Mouse (Mus musculus) forebrain, embryonic 12.5 days (tissue): ENCODE results near the gene Sema7a. TPM values are rescaled to one million over a fixed set of nuclear protein-coding genes. Genes with fewer than 3 reads are reported as not detected.

Experiments
- ATAC-seq: fragments of 200-750 bp; cut with Nextera tagmentation; 2 replicates; pipeline ENCODE4 v1.8.0; 2017; ENCODE audit warnings: moderate TSS enrichment; ENCODE audit not compliant: low FRiP score
- H3K27ac ChIP-seq: fragments of 300-500 bp; sonication (generic); 2 replicates; pipeline ENCODE4 v1.5.1; 2016; ENCODE audit warnings: mild to moderate bottlenecking
- H3K27me3 ChIP-seq: fragments of 300-500 bp; sonication (generic); 2 replicates; pipeline ENCODE4 v1.6.1; 2016; ENCODE audit warnings: mild to moderate bottlenecking
- H3K36me3 ChIP-seq: fragments of 300-500 bp; sonication (generic); replicated peaks from 2 replicates; pipeline ENCODE4 v1.6.1; 2016; ENCODE audit warnings: mild to moderate bottlenecking
- H3K4me1 ChIP-seq: fragments of 300-500 bp; sonication (generic); 2 replicates; pipeline ENCODE4 v1.6.1; 2016
- H3K4me2 ChIP-seq: fragments of 300-500 bp; sonication (generic); 2 replicates; pipeline ENCODE4 v1.6.1; 2016; ENCODE audit warnings: mild to moderate bottlenecking, moderate library complexity
- H3K4me3 ChIP-seq: fragments of 300-500 bp; sonication (generic); replicated peaks from 2 replicates; pipeline ENCODE4 v1.5.1; 2016; ENCODE audit warnings: mild to moderate bottlenecking
- H3K9ac ChIP-seq: fragments of 300-500 bp; sonication (generic); 2 replicates; pipeline ENCODE4 v1.6.1; 2016; ENCODE audit warnings: mild to moderate bottlenecking
- H3K9me3 ChIP-seq: fragments of 300-500 bp; sonication (generic); 2 replicates; pipeline ENCODE4 v1.6.1; 2016
- WGBS: fragments of 180-500 bp; shearing (Covaris S2); methylation state at CpG from one replicate; pipeline ENCODE4 v1.1.7; 2016; 5-methylcytosine and 5-hydroxymethylcytosine counted together
- polyA plus RNA-seq: library from polyadenylated mRNA; unstranded; fragments of >200 nt; fragmentation: Nextera tagmentation; extraction: Ambion mirVana; gene quantifications from 2 replicates; pipeline ENCODE4 v1.2.1, GENCODE M21; 2016

The Sema7a gene
- polyA plus RNA-seq, 1 experiment from 2014 or later = 0.43 TPM

DNA sequence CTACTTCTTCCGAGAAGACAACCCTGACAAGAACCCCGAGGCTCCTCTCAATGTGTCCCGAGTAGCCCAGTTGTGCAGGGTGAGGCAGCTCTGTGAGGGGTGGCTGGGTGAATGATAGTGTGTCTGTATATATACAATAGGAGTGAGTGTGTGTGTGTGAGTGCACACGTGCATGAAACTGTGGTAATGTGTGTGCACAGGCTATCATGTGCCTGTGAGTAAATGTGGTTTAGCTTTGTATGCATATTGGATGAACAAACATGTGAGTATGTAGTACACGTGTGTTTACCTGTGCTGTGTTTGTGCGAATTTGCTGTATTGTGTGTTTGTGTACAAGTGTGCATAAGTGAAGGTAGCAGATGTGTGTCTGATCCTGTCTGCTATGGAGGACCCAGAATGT is 15.9 kb downstream of the Sema7a start:
- H3K4me3 ChIP-seq = no peak overlapping the region
- peaks cover 16% of the 10 kb centered on the region for H3K36me3 ChIP-seq
- no peak overlapping the region for H3K4me2 ChIP-seq
- no peak overlapping the region for H3K27ac ChIP-seq
- ATAC-seq = no peak
- peaks cover 11% of the 10 kb centered on the region for H3K4me1 ChIP-seq
- 0 out of 2 replicates have a peak, but pooled peaks cover 4% of the 10 kb centered on the region for H3K27me3 ChIP-seq
- H3K9ac ChIP-seq = no peak overlapping the region
- 94% methylated on average over 6 of the region's 6 CpGs for WGBS
- H3K9me3 ChIP-seq = no peaks in the 10 kb centered on the region

DNA sequence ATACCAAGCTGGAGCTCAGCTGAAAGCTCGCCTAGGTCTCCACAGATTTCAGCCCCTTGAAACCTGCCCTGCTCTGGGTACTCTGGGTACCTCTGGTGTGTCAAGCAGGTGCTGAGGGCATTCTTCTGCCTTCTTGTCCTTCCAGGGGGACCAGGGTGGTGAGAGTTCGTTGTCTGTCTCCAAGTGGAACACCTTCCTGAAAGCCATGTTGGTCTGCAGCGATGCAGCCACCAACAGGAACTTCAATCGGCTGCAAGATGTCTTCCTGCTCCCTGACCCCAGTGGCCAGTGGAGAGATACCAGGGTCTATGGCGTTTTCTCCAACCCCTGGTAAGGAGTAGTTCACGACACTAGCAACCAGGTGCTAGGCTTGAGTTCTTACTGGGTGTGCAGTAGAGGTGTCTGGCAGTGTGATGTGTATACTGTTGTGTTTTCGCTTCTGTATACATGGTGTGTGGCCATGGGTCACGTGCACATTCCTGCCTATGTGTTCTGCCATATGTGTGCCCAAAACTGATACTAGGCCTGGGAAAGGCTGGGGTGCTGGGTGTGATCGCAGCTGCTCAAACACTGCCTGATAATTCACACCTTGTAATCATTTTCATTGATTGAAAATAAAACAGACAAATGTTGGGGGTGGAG is 16.4 kb downstream of the Sema7a start:
- H3K36me3 ChIP-seq = peaks cover 16% of the 10 kb centered on the region
- WGBS = 87% methylated on average over 9 of the region's 9 CpGs
- no peak for ATAC-seq

GRCm38 (mm10) chr9:57956838-57957236 is 16.9 kb downstream of the Sema7a start:
- no peak overlapping the region for H3K4me2 ChIP-seq
- H3K27me3 ChIP-seq = 0 out of 2 replicates have a peak, but pooled peaks cover 4% of the 10 kb centered on the region
- no peak overlapping the region for H3K9ac ChIP-seq
- no peak overlapping the region for H3K27ac ChIP-seq
- ATAC-seq = no peak
- no peak overlapping the region for H3K4me3 ChIP-seq
- H3K9me3 ChIP-seq = no peaks in the 10 kb centered on the region
- peaks cover 16% of the 10 kb centered on the region for H3K36me3 ChIP-seq
- no peaks in the 10 kb centered on the region; the same call in none of the 2 replicates for H3K4me1 ChIP-seq
- WGBS = 83% methylated on average over 5 of the region's 5 CpGs

More for the DNA sequence above, 16.4 kb downstream of the Sema7a start:
- Histone ChIP-seq H3K4me1 (peaks cover 5% of the 10 kb centered on the region), H3K27me3 (0 out of 2 replicates have a peak, but pooled peaks cover 4% of the 10 kb centered on the region), H3K9me3 (no peaks in the 10 kb centered on the region), H3K27ac (no peak overlapping the region), H3K4me2 (no peak overlapping the region), H3K4me3 (no peak overlapping the region), H3K9ac (no peak overlapping the region)

- 63% methylated on average over 1 of the region's 1 CpGs for WGBS
- Histone ChIP-seq H3K4me3 (no peak overlapping the region), H3K4me1 (no peaks in the 10 kb centered on the region; the same call in 1 of the 2 replicates), H3K36me3 (peaks cover 16% of the 10 kb centered on the region), H3K9me3 (no peaks in the 10 kb centered on the region), H3K27me3 (0 out of 2 replicates have a peak, but pooled peaks cover 2% of the 10 kb centered on the region), H3K9ac (no peak overlapping the region), H3K4me2 (no peak overlapping the region), H3K27ac (no peak overlapping the region)
- no peak for ATAC-seq
Observed at GRCm38 (mm10) chr9:57958615-57959014, 18.7 kb downstream of the Sema7a start.

DNA sequence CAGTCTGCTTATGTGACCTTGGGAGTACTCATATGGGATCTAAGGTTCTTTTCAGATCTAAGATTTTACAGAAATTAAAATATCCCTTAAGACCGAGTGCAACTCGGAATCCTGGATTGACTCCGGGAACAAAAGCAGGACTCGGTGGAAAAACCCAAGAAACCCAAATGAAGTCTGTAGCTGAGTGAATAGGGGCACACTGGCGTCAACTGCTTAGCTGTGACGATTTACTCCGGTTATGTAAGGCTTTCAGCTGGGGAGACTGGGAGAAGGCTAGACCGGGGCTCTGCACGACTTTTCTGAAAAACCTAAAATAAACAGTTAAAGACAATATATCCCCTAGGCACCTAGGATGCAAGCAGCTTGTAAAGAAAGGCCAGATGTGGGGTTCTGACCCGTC is 19.5 kb downstream of the Sema7a start:
- ATAC-seq = no peak
- WGBS = 76% methylated on average over 10 of the region's 10 CpGs

DNA sequence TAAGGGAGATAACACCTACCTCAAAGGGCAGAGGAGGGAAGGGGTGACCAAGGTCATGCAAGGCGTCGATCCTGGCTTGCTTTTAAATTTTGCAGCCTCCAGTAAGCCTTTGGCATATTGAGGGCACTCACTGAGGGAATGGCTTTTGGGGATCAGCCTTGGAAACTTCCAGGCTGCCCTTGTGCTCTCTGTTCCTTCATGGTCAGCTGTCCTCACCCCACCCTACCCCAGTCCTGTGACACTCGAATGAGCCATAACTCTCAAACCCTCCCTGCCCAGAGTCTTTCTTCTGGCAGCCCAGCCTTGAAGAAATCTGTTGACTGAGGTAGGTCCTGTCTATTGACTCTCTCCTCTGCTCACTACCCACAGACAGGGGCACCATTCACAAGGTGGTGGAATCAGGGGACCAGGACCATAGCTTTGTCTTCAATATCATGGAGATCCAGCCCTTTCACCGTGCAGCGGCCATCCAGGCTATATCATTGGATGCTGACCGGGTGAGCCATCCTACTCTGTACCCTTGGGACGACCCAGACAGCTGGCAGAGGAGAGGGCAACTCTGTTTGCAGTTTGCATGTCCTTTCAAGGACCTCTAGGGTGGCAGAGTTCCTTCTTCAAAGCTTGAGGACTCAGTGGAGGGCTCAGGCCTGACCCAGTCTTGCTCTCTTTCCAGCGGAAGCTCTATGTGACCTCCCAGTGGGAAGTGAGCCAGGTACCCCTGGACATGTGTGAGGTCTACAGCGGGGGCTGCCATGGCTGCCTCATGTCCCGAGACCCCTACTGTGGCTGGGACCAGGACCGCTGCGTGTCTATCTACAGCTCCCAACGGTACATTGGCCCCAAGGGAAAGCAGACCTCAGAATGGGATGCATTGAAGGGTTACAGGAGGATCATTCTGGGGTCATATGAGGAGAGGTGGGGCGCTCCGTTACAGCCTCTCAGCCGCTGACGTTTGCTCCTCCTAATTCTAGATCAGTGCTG is 20.3 kb downstream of the Sema7a start:
- Histone ChIP-seq H3K9me3 (no peaks in the 10 kb centered on the region), H3K27me3 (no peaks in the 10 kb centered on the region), H3K4me3 (no peak overlapping the region), H3K27ac (no peak overlapping the region), H3K9ac (no peak overlapping the region), H3K4me1 (no peaks in the 10 kb centered on the region; the same call in none of the 2 replicates), H3K4me2 (no peak overlapping the region), H3K36me3 (peaks cover 16% of the 10 kb centered on the region)
- no peak for ATAC-seq
- 92% methylated on average over 17 of the region's 17 CpGs for WGBS

More for the DNA sequence above, 19.5 kb downstream of the Sema7a start:
- H3K36me3 ChIP-seq = peaks cover 16% of the 10 kb centered on the region
- H3K27me3 ChIP-seq = no peaks in the 10 kb centered on the region
- H3K9ac ChIP-seq = no peak overlapping the region
- no peaks in the 10 kb centered on the region; the same call in 1 of the 2 replicates for H3K4me1 ChIP-seq
- H3K27ac ChIP-seq = no peak overlapping the region
- H3K4me2 ChIP-seq = no peak overlapping the region
- H3K9me3 ChIP-seq = no peaks in the 10 kb centered on the region
- no peak overlapping the region for H3K4me3 ChIP-seq

GRCm38 (mm10) chr9:57961226-57961625 is 21.3 kb downstream of the Sema7a start:
- Histone ChIP-seq H3K36me3 (peaks cover 16% of the 10 kb centered on the region), H3K9me3 (no peaks in the 10 kb centered on the region), H3K27me3 (no peaks in the 10 kb centered on the region), H3K27ac (no peak overlapping the region), H3K4me1 (no peaks in the 10 kb centered on the region; the same call in none of the 2 replicates), H3K9ac (no peak overlapping the region), H3K4me3 (no peak overlapping the region), H3K4me2 (no peak overlapping the region)
- no peak for ATAC-seq
- WGBS = 86% methylated on average over 15 of the region's 15 CpGs

- no peak overlapping the region for H3K9ac ChIP-seq
- no peak for ATAC-seq
- H3K4me3 ChIP-seq = no peak overlapping the region
- WGBS = 75% methylated on average over 16 of the region's 17 CpGs
- no peaks in the 10 kb centered on the region for H3K27me3 ChIP-seq
- no peaks in the 10 kb centered on the region for H3K9me3 ChIP-seq
- no peak overlapping the region for H3K27ac ChIP-seq
- peaks cover 13% of the 10 kb centered on the region for H3K36me3 ChIP-seq
- H3K4me1 ChIP-seq = no peaks in the 10 kb centered on the region; the same call in none of the 2 replicates
- H3K4me2 ChIP-seq = no peak overlapping the region
Observed at GRCm38 (mm10) chr9:57961863-57962778, 22.2 kb downstream of the Sema7a start.

- no peak for ATAC-seq
- Histone ChIP-seq H3K9ac (no peak overlapping the region), H3K27me3 (no peaks in the 10 kb centered on the region), H3K4me3 (no peak overlapping the region), H3K27ac (no peak overlapping the region), H3K4me2 (no peak overlapping the region), H3K36me3 (peaks cover 8% of the 10 kb centered on the region), H3K9me3 (no peaks in the 10 kb centered on the region), H3K4me1 (no peaks in the 10 kb centered on the region; the same call in none of the 2 replicates)
- 91% methylated on average over 4 of the region's 4 CpGs for WGBS
Observed at GRCm38 (mm10) chr9:57963249-57963997, 23.5 kb downstream of the Sema7a start.

GRCm38 (mm10) chr9:57963998-57964395 is 24.1 kb downstream of the Sema7a start:
- 86% methylated on average over 5 of the region's 5 CpGs for WGBS
- no peaks in the 10 kb centered on the region; the same call in none of the 2 replicates for H3K4me1 ChIP-seq
- peaks cover 8% of the 10 kb centered on the region for H3K36me3 ChIP-seq
- H3K4me3 ChIP-seq = no peak overlapping the region
- no peak overlapping the region for H3K9ac ChIP-seq
- no peak overlapping the region for H3K4me2 ChIP-seq
- ATAC-seq = no peak
- no peak overlapping the region for H3K27ac ChIP-seq
- H3K27me3 ChIP-seq = no peaks in the 10 kb centered on the region
- no peaks in the 10 kb centered on the region for H3K9me3 ChIP-seq
